Mouse (Mus musculus): Measurements from ENCODE around the gene Gm20431. TPM values are rescaled to one million over a fixed set of nuclear protein-coding genes. Genes with fewer than 3 reads are reported as not detected.

The Gm20431 gene
- polyA plus RNA-seq, 1 experiment from 2014 or later: 11.5 TPM

DNA sequence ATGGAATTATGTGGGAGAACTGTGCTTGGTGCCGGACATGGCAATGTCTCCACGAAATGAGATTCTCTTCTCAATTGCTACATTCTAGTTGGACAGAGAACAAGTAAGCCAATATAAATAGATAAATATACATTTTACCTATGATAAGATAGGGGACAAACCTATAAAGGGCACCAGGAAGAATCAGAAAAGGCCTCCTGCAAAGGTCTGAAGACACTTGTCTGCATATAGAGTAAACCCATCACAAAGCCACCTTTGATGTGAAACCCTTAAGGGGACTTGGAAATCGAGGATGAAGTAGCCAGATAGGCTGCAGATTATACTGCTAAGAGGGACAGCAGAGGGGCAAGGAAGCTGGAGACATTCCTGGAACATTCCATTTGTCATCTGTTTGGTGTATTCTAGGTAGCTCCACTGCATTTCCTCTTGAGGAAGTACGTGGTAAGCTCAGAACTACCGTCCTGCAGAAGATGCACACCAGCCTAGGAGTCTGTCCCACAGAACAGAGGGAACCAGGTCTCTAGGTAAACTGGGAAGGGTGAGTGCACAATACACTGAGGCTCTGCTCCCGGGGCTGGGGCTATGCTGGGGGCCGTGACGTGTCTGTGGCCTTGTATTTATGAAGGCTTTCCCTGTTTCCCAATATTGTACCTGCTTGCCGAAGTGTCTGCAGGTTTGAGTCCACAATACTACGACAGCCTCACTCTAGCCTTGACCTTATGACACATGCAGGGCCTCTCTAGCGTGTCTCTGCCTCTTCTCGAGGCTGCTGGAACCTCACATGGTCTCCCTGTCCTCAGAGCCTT, 28.4 kb downstream of the Gm20431 start:
- DNase-seq (no peak), ATAC-seq (ENCODE audit: low FRiP score, low TSS enrichment) (no peak)
- Histone ChIP-seq H3K4me2 (ENCODE audit: low read length) (peak overlapping the region; percentile 64), H3K27ac (replicated peaks; ENCODE audit: low read depth, low read length) (peak overlapping the region; percentile 91), H3K4me3 (replicated peaks; ENCODE audit: low read depth, low read length) (peak overlapping the region; percentile 91), H3K9me3 (ENCODE audit: control insufficient read depth, low read length) (no peaks in the 10 kb centered on the region), H3K4me1 (ENCODE audit: control insufficient read depth, insufficient read depth, low read length) (peaks cover 32% of the 10 kb centered on the region), H3K36me3 (ENCODE audit: control insufficient read depth, insufficient read depth, low read length) (peaks cover 8% of the 10 kb centered on the region), H3K9ac (replicated peaks; ENCODE audit: low read length) (peak overlapping the region; percentile 88; the same call in 1 of the 2 replicates), H3K27me3 (ENCODE audit: control insufficient read depth, insufficient read depth, low read length) (no peaks in the 10 kb centered on the region)
- 84% methylated on average over 12 of the region's 12 CpGs for WGBS

DNA sequence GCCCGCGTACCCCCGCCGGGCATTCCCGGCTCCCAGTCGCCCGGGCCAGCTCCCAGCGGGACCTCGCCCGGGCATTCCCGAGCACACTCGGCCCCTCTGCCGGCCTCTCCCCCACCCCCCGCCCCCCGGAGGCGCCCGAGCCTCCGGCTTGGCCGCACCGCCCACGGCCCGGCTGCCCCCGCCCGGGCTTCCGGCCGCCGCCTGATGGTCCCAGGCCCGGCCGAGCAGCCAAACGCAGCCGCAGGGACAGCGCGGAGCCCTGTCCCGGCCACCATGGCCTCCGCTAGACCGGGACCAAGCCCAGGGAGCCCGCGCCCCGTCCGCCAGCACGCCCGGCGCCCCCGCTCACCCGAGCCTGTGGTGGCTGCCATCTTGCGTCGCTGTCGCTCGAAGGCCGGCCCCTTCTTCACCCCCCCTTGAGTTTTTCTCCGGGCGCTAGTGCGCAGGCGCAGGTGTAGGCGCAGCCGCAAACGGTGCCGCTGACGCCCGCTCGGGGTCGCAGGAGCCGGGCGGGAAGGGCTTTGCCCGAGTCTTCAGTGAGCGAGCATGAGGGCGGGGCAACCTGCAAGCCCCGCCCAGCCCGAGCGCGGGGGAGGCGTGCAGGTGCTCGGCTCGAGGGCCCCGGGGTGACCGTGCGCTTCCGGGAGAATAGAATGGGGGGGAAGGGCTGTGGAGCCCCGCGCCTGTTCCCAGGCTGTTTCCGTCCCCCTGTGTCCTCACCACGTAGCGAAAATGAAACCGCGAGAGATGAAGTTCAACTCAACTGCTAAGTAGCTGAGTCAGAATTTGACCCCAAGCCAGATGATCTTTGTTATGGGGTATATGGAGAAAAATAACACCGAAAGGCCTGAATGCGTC, 29.5 kb downstream of the Gm20431 start, which contains the start of gene Ube2v1:
Ube2v1 (minus strand) TSS at position 505 of the 858 bp plus-strand sequence.
- Histone ChIP-seq H3K27me3 (ENCODE audit: control insufficient read depth, insufficient read depth, low read length) (no peaks in the 10 kb centered on the region), H3K4me3 (replicated peaks; ENCODE audit: low read depth, low read length) (peak within 1 kb of the TSS; percentile 91), H3K9me3 (ENCODE audit: control insufficient read depth, low read length) (no peaks in the 10 kb centered on the region), H3K9ac (replicated peaks; ENCODE audit: low read length) (peak within 1 kb of the TSS; percentile 88), H3K4me2 (ENCODE audit: low read length) (peak within 1 kb of the TSS; percentile 86), H3K27ac (replicated peaks; ENCODE audit: low read depth, low read length) (peak within 1 kb of the TSS; percentile 91), H3K36me3 (ENCODE audit: control insufficient read depth, insufficient read depth, low read length) (peaks cover 13% of the 10 kb centered on the region), H3K4me1 (ENCODE audit: control insufficient read depth, insufficient read depth, low read length) (peaks cover 32% of the 10 kb centered on the region)
- under 1% methylated on average over 80 of the region's 87 CpGs for WGBS
- DNase-seq (peak; percentile 99), ATAC-seq (ENCODE audit: low FRiP score, low TSS enrichment) (peak; percentile 88)

DNA sequence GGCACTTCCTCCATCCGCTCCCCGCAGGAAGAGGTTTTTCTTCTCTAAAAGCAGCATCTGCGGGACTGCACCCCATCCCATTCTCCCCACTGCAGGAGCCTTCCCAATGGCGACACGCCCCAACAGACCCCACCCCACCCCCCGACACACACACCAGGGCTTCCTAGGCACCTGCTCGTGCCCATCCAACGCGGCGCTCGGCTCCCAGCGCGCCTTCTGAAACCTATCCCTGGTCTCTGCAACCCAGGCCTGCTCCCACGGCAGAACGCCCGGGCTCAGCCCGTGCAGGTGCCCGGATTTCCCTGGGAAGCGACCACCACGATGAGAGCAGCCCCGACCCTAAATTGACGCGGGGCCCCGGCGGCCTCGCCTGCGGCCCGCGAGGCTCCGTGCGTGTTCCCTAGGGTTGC, 30.1 kb downstream of the Gm20431 start:
- Histone ChIP-seq H3K4me3 (replicated peaks; ENCODE audit: low read depth, low read length) (peak overlapping the region; percentile 91), H3K9ac (replicated peaks; ENCODE audit: low read length) (peak overlapping the region; percentile 88), H3K36me3 (ENCODE audit: control insufficient read depth, insufficient read depth, low read length) (peaks cover 13% of the 10 kb centered on the region), H3K4me1 (ENCODE audit: control insufficient read depth, insufficient read depth, low read length) (peaks cover 32% of the 10 kb centered on the region), H3K27me3 (ENCODE audit: control insufficient read depth, insufficient read depth, low read length) (no peaks in the 10 kb centered on the region), H3K27ac (replicated peaks; ENCODE audit: low read depth, low read length) (peak overlapping the region; percentile 91), H3K4me2 (ENCODE audit: low read length) (peak overlapping the region; percentile 86), H3K9me3 (ENCODE audit: control insufficient read depth, low read length) (no peaks in the 10 kb centered on the region)
- ATAC-seq (ENCODE audit: low FRiP score, low TSS enrichment): peak; percentile 9; the same call in 1 of the 2 replicates
- no peak for DNase-seq
- WGBS: under 1% methylated on average over 31 of the region's 31 CpGs

GRCm38 (mm10) chr2:167630421-167630820, 30.9 kb downstream of the Gm20431 start:
- H3K27ac ChIP-seq (replicated peaks; ENCODE audit: low read depth, low read length): no peak overlapping the region
- H3K4me1 ChIP-seq (ENCODE audit: control insufficient read depth, insufficient read depth, low read length): peaks cover 32% of the 10 kb centered on the region
- H3K4me2 ChIP-seq (ENCODE audit: low read length): peak overlapping the region; percentile 86
- WGBS: 79% methylated on average over 5 of the region's 5 CpGs
- H3K36me3 ChIP-seq (ENCODE audit: control insufficient read depth, insufficient read depth, low read length): peaks cover 13% of the 10 kb centered on the region
- peak overlapping the region; percentile 91 for H3K4me3 ChIP-seq (replicated peaks; ENCODE audit: low read depth, low read length)
- no peak for ATAC-seq (ENCODE audit: low FRiP score, low TSS enrichment)
- no peaks in the 10 kb centered on the region for H3K27me3 ChIP-seq (ENCODE audit: control insufficient read depth, insufficient read depth, low read length)
- no peaks in the 10 kb centered on the region for H3K9me3 ChIP-seq (ENCODE audit: control insufficient read depth, low read length)
- DNase-seq: no peak
- H3K9ac ChIP-seq (replicated peaks; ENCODE audit: low read length): peak overlapping the region; percentile 88

DNA sequence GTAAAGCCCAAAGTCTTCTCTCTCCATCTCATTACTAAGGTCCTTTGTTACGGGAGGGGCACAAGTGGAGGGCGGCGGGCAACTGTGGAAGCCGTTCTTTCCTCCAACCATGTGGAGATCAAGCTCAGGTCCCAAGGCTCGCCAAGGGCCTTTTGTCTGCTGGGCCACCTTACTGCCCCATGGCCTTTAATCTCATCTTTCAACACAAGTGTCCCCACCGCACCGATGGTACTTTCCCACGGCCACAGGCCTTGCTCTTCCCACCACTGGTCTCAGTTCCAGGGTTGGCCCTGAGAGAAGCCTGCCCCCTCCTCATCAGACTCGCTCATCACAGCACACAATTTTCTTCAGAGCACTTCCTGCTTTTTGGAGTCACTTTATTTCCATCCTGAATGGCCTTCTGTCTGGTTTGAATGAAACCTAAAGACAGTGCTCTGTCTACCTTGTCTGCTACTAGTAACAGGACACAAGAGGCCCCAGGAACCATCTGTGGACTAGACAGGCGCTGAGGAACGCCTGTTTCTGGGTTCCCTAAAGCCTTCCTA, 31.6 kb downstream of the Gm20431 start:
- 75% methylated on average over 11 of the region's 11 CpGs for WGBS
- 0 out of 2 replicates have a peak overlapping the region, but pooled peaks have one; percentile 20 for H3K27ac ChIP-seq (replicated peaks; ENCODE audit: low read depth, low read length)
- H3K9me3 ChIP-seq (ENCODE audit: control insufficient read depth, low read length): no peaks in the 10 kb centered on the region
- 0 out of 2 replicates have a peak overlapping the region, but pooled peaks have one; percentile 91 for H3K4me3 ChIP-seq (replicated peaks; ENCODE audit: low read depth, low read length)
- H3K4me1 ChIP-seq (ENCODE audit: control insufficient read depth, insufficient read depth, low read length): peaks cover 32% of the 10 kb centered on the region
- peaks cover 13% of the 10 kb centered on the region for H3K36me3 ChIP-seq (ENCODE audit: control insufficient read depth, insufficient read depth, low read length)
- DNase-seq (no peak), ATAC-seq (ENCODE audit: low FRiP score, low TSS enrichment) (no peak)
- H3K27me3 ChIP-seq (ENCODE audit: control insufficient read depth, insufficient read depth, low read length): no peaks in the 10 kb centered on the region
- peak overlapping the region; percentile 86 for H3K4me2 ChIP-seq (ENCODE audit: low read length)
- peak overlapping the region; percentile 88; the same call in 1 of the 2 replicates for H3K9ac ChIP-seq (replicated peaks; ENCODE audit: low read length)

DNA sequence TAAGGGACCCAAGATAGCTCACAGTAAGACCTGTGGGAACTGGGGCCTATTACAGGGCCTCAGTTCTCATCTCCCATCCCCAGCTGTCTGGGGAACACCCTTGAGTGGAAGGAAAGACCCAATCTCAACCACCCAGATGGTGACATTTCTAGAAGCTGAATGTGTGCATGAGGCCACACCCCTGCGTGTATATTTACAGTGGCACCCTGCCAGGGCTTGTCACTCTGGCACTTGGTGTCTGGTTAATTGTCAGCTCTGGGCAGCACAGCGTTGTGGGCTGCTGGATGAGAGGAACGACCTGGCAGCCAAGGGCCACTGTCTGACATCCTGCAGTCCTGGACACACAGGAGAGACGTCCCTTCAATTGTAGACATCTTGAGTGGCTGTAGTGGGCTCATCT, 32.4 kb downstream of the Gm20431 start:
- DNase-seq (peak; percentile 28), ATAC-seq (ENCODE audit: low FRiP score, low TSS enrichment) (no peak)
- 64% methylated on average over 4 of the region's 4 CpGs for WGBS
- Histone ChIP-seq H3K27ac (replicated peaks; ENCODE audit: low read depth, low read length) (no peak overlapping the region), H3K36me3 (ENCODE audit: control insufficient read depth, insufficient read depth, low read length) (peaks cover 13% of the 10 kb centered on the region), H3K4me3 (replicated peaks; ENCODE audit: low read depth, low read length) (no peak overlapping the region), H3K4me1 (ENCODE audit: control insufficient read depth, insufficient read depth, low read length) (peaks cover 28% of the 10 kb centered on the region), H3K9me3 (ENCODE audit: control insufficient read depth, low read length) (no peaks in the 10 kb centered on the region), H3K4me2 (ENCODE audit: low read length) (no peak overlapping the region), H3K27me3 (ENCODE audit: control insufficient read depth, insufficient read depth, low read length) (no peaks in the 10 kb centered on the region), H3K9ac (replicated peaks; ENCODE audit: low read length) (no peak overlapping the region)

- H3K9me3 ChIP-seq (ENCODE audit: control insufficient read depth, low read length): no peaks in the 10 kb centered on the region
- no peak overlapping the region for H3K4me2 ChIP-seq (ENCODE audit: low read length)
- no peaks in the 10 kb centered on the region for H3K27me3 ChIP-seq (ENCODE audit: control insufficient read depth, insufficient read depth, low read length)
- no peak overlapping the region for H3K9ac ChIP-seq (replicated peaks; ENCODE audit: low read length)
- H3K4me1 ChIP-seq (ENCODE audit: control insufficient read depth, insufficient read depth, low read length): peaks cover 22% of the 10 kb centered on the region
- H3K36me3 ChIP-seq (ENCODE audit: control insufficient read depth, insufficient read depth, low read length): peaks cover 13% of the 10 kb centered on the region
- ATAC-seq (ENCODE audit: low FRiP score, low TSS enrichment) (no peak), DNase-seq (no peak)
- WGBS: 80% methylated on average over 7 of the region's 7 CpGs
- H3K4me3 ChIP-seq (replicated peaks; ENCODE audit: low read depth, low read length): no peak overlapping the region
- H3K27ac ChIP-seq (replicated peaks; ENCODE audit: low read depth, low read length): no peak overlapping the region
These were observed 34.3 kb downstream of the Gm20431 start for GRCm38 (mm10) chr2:167627019-167627418.

DNA sequence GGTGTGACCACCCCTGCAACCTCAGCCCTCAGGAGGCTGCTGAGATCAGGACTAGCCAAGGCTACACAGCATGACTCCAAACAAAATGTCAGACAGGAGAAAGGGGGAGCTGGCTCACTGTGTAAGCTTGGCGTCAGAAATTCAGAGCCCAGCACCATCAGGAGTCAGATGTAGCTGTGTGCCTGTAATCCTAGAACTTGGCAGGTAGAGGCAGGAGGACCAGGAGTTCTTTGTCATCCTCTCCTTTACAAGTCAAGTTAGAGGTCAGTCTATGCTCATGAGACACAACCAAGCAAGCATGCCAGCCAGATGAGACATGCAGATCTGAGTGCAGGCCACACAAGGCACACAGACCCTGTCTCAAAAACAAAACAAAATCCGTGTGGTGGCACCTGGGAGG, 35.6 kb downstream of the Gm20431 start:
- WGBS: 52% methylated on average over 2 of the region's 2 CpGs
- no peaks in the 10 kb centered on the region for H3K27me3 ChIP-seq (ENCODE audit: control insufficient read depth, insufficient read depth, low read length)
- no peak overlapping the region for H3K27ac ChIP-seq (replicated peaks; ENCODE audit: low read depth, low read length)
- ATAC-seq (ENCODE audit: low FRiP score, low TSS enrichment) (no peak), DNase-seq (no peak)
- peaks cover 13% of the 10 kb centered on the region for H3K36me3 ChIP-seq (ENCODE audit: control insufficient read depth, insufficient read depth, low read length)
- no peak overlapping the region for H3K9ac ChIP-seq (replicated peaks; ENCODE audit: low read length)
- H3K9me3 ChIP-seq (ENCODE audit: control insufficient read depth, low read length): no peaks in the 10 kb centered on the region
- peaks cover 18% of the 10 kb centered on the region for H3K4me1 ChIP-seq (ENCODE audit: control insufficient read depth, insufficient read depth, low read length)
- no peak overlapping the region for H3K4me2 ChIP-seq (ENCODE audit: low read length)
- H3K4me3 ChIP-seq (replicated peaks; ENCODE audit: low read depth, low read length): no peak overlapping the region
